Mouse (Mus musculus) lung, postnatal 4 days (tissue): Measurements from ENCODE around the gene Zfp334.

Source experiments
- DNase-seq, 2 experiments: peaks; one replicate each; pipeline ENCODE4 v3.0.0; 2021

Zfp334 gene

DNA sequence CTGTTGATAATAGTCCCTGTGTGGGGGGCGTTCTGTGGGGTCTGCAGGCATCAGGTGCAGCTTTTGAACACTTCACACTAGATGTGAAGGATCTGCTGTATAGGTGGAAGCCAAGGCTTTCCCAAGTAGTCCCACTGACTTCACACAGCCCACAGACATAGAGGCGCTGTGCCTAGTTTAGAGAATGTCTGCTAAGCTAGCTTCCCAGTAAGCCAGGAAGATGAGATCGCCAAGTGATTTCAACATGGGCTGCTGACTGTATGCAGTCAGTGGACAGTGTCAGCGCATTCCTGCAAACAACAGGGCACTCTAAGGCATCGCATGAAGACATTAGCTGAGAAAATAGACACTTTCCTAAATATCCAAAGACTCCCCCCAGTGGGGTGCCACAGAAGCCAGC lies 12.6 kb downstream of the Zfp334 start:
- DNase-seq = no peak

DNA sequence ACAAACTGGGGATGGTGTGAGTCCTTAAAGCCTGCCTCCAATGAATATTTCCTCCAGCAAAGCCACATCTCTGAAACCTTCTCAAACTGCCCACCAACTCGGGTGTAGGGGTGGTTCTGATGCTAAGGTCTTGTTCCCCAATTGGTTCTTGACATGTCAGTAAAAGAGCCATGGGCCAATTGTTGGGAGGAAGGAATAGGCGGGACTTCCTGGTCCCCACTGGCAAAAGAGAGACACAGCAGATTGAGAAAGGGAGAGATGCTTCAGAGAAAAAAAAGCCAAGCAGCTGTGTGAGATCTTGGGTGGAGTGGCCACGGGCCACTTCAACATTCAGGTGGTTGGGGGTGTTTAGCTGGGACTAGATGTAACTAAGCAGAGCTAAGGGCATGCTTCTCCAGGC lies 17.0 kb downstream of the Zfp334 start:
- DNase-seq = no peak

DNA sequence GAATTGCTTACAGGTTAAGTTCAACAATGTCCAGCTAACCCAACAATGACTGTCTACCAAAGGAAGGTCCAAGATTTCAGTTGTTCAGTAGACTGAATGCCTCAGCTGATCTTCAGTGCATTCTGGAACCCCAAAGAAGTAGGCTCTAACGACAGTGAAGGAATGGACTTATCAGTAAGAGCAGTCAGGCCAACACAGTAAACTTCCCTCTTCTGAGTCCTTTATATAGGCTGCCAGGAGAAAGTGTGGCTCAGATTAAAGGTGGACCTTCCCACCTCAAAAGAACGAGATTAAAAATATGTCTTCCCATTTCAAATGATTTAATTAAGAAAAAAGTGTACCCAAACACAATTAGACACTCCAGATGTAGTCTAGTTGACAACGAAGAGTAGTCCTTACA lies 17.7 kb downstream of the Zfp334 start:
- DNase-seq = no peak

DNA sequence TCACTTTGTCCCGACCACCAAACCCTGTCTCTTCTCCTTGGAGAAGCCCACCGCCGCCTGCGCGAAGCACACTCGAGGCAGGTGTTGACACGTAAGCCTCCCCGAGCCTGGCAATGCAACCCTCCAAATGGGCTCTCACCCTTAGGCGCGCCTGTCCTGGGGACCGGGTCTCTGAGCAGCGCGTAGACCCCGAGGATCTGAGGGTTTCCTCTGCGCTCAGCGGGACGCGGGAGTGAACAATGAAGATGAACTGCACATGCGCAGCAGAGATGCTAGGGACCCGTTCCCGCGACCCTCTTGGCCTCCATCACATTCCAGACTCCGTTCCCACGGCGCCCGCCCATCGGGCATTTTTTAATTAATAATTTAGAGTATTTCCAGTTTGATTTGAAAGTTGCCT lies 19.6 kb downstream of the Zfp334 start, which contains the start of gene Zfp663:
Gene Zfp663 (minus strand): TSS at position 234 of the 400 bp plus-strand sequence.
- DNase-seq = no peak

DNA sequence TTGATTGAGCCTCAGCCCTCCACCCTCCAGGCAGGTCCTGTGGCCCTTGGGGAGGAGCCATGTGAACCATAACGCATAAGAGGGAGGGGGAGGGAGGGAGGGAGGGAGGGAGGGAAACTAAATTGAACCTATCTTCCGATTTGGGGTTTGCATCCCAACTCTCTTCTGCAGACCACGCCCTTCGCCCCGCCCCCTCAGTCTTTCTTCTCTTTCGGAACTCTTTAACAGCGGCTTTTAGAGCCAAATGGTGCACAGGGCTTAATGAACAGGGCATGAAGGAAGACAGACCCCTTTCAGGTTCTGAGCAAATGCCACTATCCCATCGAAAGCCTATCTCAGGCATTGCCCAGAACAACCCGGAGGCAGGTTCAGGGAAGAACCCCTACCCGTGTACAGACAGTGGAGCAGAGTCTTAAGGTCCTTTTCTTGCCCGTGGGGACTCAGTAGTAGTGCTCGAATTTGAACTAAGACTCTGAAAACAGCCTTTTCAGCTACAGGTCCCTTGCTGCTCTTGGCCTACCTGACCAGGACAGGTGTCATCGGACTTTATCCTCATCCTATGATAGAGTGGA lies 20.1 kb downstream of the Zfp334 start:
- peak in 1 of 2 experiments; percentile 21 for DNase-seq

DNA sequence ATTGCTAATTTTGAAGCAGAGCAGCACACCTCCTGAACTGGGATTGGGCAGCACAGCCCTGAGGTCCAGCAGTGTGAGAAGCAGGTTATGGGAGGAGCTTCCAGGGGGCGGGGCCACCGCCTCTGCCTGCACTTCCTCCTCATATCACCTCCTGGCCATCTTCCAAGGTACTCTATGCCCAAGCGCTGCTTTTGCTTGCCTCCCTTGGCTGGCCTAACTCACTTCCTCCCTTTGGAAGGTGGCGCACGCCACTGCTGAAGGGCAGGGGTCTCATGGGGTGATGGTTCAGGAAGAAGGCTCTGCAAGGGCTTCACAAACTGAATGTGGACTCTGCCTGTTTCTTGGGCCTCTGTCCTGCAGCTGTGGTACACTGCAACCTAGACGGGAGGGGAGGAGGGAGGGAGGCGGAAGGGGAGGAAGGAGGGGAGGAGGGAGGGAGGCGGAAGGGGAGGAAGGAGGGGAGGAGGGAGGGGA lies 21.0 kb downstream of the Zfp334 start:
- peak; percentile 78 to 84 for DNase-seq

DNA sequence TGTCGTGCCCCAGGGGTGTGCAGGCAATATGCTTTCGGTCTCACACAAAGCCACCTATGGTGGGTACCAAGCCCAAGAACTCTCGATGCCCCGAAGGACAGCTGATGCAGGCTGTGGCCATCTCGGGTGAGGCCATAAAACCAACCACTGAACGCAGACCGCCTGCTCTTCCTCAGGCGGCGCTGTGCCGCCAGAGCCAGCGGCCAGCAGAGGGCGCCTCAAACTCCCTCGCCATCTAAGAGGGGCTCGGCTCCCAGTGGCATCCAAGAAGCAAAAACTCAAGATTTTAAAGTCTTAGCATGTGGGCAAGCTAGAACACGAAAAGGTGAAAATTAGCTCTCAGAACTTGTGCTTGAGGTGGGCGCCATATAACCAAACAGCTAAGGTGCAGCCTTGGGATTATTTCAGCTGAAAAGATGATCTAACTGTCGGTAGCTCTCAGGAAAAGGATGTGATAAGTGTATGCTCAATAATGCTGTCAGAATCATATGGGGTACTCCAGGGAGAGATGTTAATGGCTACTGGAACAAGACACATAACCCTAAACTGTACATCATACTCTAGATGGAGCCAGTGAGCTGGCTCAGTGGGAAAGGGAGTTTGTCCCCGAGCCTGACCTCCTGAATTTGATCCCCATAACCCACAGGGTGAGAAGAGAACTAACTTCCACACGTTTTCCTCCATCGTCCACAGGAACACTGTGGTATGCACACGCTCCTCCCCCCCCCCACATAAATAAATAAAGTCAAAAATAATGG lies 23.5 kb downstream of the Zfp334 start:
- peak; percentile 62 to 68 for DNase-seq

DNA sequence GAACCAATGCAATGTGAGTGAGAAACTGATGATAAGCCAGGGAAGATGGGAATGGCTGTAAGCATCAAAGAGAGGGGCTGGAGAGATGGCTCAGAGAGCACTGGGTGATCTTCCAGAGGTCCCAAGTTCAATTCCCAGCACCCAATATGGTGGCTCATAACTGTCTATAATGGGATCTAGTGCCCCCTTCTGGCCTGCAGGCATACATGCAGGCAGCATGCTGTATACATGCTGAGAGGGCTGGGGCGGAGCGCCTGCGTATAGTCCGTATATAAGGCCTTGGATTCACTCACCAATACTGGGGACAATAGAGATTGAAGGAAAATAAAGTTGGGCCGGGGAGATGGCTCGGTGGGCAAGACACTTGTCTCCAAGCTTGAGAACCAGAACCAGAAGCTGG lies 24.8 kb downstream of the Zfp334 start:
- no peak for DNase-seq

DNA sequence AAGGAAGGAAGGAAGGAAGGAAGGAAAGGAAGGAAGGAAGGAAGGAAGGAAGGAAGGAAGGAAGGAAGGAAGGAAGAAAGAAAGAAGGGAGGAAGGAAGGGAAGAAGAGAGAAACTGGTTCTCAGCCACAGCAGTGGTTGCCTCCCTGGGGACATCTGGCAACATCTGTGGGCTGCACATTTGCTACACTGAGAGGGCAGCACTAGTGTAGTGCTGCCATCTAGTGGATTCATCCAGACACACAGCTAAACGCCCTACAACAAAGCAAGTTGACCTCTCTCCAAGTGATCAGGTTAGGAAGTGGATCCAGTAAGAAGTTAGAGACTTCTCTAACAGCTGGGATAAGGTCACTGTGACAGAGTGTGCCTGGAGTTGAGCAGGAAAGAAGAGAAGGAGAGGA lies 27.2 kb downstream of the Zfp334 start:
- DNase-seq = peak in 1 of 2 experiments; percentile 67

DNA sequence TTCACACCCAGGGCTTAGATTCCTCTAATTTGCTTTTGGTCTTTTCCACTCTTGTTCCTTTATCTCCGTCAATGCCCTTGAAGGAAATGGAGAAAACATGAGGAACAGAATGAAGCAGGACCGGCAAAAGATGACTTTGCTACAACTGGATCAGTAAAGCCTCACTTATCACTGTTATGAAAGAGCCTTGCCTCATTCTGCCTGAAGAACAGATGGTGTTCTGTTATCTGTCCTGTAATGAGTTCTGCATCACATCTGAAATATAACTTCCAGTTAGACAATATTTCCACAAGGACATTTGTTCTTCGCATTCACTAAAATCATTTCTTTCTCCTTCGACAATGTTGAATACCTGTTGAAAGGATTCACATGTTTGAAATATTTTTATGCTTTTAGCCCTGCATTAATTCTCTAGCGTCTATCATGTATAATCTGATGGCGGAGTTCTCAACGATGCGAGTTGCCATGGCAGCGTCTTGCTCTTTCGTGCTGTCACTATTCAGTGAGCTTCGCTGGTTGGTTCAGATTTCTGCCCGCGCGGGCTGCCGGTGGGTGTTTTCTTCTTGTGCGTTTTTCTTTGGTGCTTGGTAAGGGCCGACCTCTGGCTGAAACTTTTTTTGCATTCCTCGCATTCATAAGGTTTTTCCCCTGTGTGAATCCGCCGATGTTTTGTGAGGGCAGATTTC lies 36.1 kb downstream of the Zfp334 start:
- DNase-seq = no peak

DNA sequence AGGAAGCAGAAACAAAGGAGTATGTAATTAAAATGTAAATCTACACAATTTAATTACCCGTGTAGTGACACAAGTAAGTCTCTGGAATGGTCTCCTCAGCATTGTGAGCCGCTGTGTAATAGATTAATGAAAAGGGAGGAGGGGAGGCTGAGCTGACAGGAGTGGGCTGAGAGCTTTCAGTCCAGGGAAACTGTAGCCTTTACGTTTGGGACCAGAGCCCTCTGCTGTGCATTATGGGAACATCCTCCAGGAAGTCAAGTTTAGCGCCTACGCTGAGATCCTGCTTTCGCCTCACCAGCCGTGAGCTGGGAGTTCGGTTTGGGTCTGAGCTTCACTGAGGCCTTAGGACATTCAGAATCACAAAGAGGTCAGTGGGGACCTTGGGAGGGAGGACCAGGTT lies 38.6 kb downstream of the Zfp334 start:
- DNase-seq = peak in 1 of 2 experiments; percentile 34

DNA sequence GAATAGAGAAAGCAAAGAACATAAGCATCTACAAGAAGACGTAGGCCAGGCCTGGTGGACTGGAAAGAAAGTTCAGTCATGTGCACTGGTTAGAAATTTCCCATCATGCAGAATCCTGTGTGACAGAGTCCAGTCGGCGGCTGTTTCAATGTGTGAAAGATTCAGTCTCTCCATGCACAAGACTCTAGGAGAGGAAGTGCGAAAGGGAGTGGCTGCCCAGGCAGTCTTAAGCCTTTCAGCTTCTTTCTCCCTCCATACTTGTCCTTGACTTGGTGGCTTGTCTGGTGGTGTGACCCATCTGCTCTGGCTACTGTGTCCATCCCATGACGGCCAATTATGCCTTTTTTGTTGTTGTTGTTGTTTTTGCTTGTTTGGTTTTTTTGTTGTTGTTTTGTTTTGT lies 41.9 kb downstream of the Zfp334 start:
- DNase-seq = no peak

DNA sequence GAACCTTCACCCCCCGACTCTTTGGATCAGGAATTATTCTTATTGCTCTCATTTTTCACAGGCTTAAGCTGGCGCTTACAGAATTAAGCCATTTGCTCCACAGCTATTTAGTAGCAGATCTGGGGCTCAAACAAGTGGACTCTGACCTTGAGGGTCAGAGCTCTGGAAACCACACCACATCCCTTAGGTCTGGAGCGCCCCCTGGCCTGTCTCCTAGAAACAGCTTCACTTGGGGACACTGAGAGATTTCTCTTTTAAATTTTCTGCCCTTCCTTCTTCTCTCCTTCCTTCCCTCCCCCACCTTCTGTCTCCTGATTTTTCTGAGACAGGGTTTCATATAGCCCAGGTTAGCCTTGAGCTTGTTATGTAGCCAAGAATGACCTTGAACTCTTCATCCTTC lies 50.9 kb downstream of the Zfp334 start:
- peak; percentile 53 to 76 for DNase-seq

DNA sequence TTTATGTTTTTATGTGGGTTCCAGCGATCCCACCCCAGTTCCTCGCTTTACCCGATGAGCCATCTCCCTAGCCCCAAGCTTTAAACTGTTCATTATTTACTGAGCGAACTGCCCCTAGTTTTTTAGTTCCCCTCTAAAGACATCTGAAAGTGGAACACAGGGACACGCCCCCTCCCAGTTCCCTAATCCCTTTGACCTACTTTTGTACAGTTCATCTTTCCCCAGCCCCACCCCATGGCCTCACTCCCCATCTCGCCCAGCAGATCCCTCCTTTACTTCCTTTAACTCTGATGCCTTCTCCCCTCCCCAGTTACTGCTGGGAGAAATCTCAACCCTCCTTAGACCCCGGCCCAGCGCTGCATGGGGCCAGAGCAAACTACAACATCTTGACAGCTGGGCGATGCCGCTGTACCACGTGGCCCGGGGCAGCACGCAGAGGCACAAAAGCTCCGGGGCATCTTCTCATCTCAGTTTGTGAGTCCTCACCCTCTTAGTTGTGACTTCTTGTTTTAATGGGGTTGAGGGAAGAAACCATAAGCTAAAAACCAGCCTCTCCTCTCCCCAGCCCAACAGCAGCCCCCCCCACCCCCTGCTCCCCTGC lies 55.3 kb downstream of the Zfp334 start:
- peak in 1 of 2 experiments; percentile 65 for DNase-seq

DNA sequence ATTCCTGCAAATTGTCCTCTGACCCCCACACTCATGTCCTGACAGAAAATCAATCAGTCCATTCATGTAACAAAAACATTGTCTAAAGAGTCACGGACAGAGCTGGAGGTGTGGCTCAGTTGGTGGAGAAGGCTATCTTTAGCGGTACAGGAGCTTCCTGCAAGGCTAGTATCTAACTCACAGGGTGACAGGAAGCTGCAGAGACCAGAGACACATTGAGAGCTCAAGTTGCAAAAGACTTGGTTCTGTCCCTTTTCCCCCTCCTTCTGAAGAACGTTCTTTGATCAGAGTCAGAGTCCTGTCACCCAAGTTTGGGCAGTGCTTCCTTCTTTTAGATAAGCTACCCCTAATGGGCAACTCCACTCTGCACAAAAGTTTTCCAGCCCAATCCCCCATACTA lies 58.4 kb downstream of the Zfp334 start:
- peak in 1 of 2 experiments; percentile 12 for DNase-seq

DNA sequence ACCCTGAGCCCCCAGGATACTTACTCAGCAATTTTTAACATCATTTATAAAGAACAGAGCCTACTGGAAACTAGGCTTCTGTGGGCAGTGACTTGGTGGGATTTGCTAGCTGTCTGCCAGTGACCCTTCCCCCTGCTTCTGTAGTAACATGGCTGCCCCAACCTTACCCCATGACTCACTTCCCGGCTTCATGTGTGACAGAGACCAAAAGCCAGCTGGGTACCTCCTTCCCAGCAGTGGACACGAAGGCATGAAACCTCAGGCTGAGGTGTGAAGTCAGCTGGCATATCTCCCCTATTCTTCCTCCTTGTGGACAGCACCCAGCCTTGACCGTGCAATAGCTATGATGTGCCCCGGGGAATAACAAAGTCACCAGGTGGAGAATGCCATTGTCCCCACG lies 59.3 kb downstream of the Zfp334 start:
- DNase-seq = peak in 1 of 2 experiments; percentile 11

DNA sequence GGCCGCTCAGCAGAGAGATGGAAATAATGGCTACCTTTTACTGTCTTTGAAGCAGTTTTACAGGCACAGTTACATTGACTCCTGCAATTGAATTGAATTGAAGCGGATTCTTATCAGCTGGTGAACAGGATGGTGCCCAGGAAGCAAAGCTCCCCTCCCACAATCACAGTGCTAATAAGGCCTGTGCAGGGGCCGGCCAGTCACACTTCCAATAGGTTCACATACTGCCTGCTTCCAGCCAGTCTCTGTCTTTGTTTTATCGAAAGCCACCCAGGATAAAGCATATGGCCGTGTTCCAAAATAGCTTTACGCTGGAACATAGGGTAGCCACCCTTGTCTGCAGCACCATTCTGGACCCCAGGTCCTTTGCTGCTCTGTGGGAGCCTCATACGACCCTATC lies 60.7 kb downstream of the Zfp334 start:
- DNase-seq = peak in 1 of 2 experiments; percentile 19

DNA sequence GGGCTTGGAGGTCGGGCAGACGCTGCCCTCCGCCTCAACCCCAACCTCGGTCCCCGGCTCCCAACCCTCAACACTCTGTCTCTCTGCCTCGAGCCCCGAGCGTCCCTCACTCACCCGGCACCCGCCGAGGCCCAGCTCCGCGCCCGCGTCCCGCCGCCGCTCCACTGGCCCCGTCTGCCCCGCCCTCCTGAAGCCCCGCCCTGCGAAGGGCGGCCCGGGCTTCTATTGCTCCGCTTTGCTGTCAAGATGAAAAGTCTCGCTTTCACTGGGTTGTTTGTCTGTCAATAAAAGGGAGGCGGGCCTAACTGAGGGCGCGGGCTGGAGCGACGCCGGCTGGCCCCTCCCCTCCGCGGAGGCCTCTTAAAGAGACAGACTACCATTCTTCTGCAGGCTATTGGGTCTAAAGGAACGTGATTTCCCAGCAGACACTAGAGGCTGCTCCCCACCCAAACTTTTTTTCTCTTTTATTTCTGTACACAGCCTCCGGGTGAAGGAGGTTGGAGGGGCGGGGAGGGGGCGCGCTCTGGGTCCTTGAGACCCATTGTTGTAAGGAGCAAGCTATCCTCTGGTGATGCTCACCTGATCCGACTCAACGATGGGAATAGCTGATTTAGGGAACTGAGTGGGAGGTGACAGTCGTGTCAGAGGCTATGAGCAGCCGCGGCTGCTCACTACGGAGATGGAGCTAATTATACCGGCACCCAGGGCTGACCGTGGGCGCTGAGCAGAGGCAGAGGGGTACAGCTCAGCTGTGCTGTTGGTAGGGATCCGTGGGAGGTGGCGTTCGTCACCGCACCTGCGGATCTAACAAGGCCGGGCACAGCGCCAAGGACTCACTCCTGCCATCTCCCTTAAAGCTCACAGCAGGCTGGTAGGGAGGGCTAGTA lies 61.5 kb downstream of the Zfp334 start, which contains the start of gene Elmo2:
Gene Elmo2 (minus strand): TSS at position 176 of the 887 bp plus-strand sequence.
- peak; percentile 98 to 99 for DNase-seq

DNA sequence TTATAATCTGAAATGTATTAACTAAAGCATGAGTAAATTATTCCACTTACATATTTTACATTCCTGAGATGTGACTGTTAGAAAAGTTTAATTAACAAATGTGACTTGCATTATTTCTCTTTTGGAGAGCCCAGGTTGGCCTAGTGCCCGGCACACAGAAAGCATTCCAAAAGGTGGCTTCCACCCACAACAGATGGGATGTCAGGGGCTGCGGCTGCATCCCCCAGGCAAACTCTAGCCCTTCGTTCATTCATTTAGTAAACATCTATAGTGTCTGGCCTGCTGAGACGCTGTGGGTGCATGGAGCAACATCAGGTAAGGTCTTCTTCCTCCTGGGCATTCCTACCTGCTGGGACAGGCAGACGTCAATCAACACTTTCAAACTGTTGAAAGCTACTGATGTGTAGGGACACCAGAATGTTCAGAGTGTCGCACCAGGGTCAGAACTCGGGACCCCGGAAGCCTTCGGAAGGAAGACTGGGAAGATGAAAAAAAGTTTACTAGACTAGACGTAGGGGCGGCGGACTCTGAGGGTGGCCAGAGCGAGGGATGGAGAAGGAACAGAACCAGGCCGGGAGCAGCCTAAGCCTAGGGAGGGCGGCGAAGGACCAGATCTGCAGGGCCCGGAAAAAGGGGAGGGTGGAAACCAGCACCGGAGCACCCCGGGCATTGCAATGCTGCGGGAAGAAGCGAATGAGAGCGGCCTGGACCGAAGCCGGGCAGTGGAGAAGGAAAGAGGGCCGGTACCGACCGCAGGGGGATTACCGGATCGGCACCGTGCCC lies 62.3 kb downstream of the Zfp334 start:
- DNase-seq = peak in 1 of 2 experiments; percentile 58
